Mouse (Mus musculus) ovary, postnatal 10 days (tissue): ENCODE measurements around the gene Camsap3.
"Not testable (repeated sequence)": the region's sequence is repeated elsewhere in the genome, so short reads cannot be mapped to it uniquely, and the experiment has no call there.

Experiments used
- DNase-seq: peaks from one replicate; pipeline ENCODE4 v3.0.0; 2022; ENCODE audit warnings: low spot score

The Camsap3 gene

GRCm38 (mm10) chr8:3586993-3587390 lies at the start of gene Camsap3:
Camsap3 (plus strand) TSS chr8:3587293.
- DNase-seq: no peak

GRCm38 (mm10) chr8:3537666-3538065 lies 49.4 kb upstream of the Camsap3 start:
- DNase-seq: no peak

GRCm38 (mm10) chr8:3539146-3539545 lies 47.9 kb upstream of the Camsap3 start:
- DNase-seq: no peak

GRCm38 (mm10) chr8:3540076-3540475 lies 47.0 kb upstream of the Camsap3 start:
- DNase-seq: no peak

- DNase-seq: no peak
These were observed 40.6 kb upstream of the Camsap3 start for GRCm38 (mm10) chr8:3546511-3546910.

GRCm38 (mm10) chr8:3552240-3552639 lies 34.9 kb upstream of the Camsap3 start:
- DNase-seq: no peak

GRCm38 (mm10) chr8:3556114-3556513 lies 31.0 kb upstream of the Camsap3 start:
- no peak for DNase-seq

GRCm38 (mm10) chr8:3567641-3568371 lies 19.3 kb upstream of the Camsap3 start, which contains the start of gene C330021F23Rik:
C330021F23Rik (plus strand) TSS chr8:3567990.
- no peak for DNase-seq

GRCm38 (mm10) chr8:3568378-3568777 lies 18.7 kb upstream of the Camsap3 start:
- DNase-seq: no peak

- DNase-seq: no peak
These were observed 17.3 kb upstream of the Camsap3 start for GRCm38 (mm10) chr8:3569784-3570183.

- no peak for DNase-seq
These were observed 12.5 kb upstream of the Camsap3 start for GRCm38 (mm10) chr8:3574546-3574945.

- DNase-seq: no peak
These were observed 10.7 kb upstream of the Camsap3 start for GRCm38 (mm10) chr8:3576211-3576960.

GRCm38 (mm10) chr8:3579390-3580364 lies 7.4 kb upstream of the Camsap3 start:
- DNase-seq: no peak

- DNase-seq: not testable (repeated sequence)
These were observed 5.1 kb upstream of the Camsap3 start for GRCm38 (mm10) chr8:3581961-3582360.

GRCm38 (mm10) chr8:3586452-3586851 lies 641 bp upstream of the Camsap3 start:
- DNase-seq: no peak

- no peak for DNase-seq
These were observed 531 bp downstream of the Camsap3 start for GRCm38 (mm10) chr8:3587391-3588257.

- DNase-seq: no peak
These were observed 1.2 kb downstream of the Camsap3 start for GRCm38 (mm10) chr8:3588258-3588633.

- DNase-seq: no peak
These were observed 6.4 kb downstream of the Camsap3 start for GRCm38 (mm10) chr8:3593470-3593869.

GRCm38 (mm10) chr8:3594466-3594865 lies 7.4 kb downstream of the Camsap3 start:
- no peak for DNase-seq

- no peak for DNase-seq
These were observed 11.0 kb downstream of the Camsap3 start for GRCm38 (mm10) chr8:3598054-3598453.

GRCm38 (mm10) chr8:3599219-3599618 lies 12.1 kb downstream of the Camsap3 start:
- DNase-seq: no peak
